Mouse (Mus musculus) spleen, adult 2 months (tissue): ENCODE data around the gene Fbxo3.
"Not testable (repeated sequence)": the region's sequence is repeated elsewhere in the genome, so short reads cannot be mapped to it uniquely, and the experiment has no call there.

Experiments
- CTCF ChIP-seq: fragments of 200-500 bp; IDR thresholded peaks from 2 replicates; pipeline ENCODE4 v1.5.1; 2011; ENCODE audit warnings: mild to moderate bottlenecking, inconsistent platforms; ENCODE audit not compliant: insufficient read depth, insufficient read length, insufficient replicate concordance; ENCODE audit errors: extremely low read depth
- POLR2A ChIP-seq: fragments of 200-500 bp; IDR thresholded peaks from 2 replicates; pipeline ENCODE4 v1.6.1; 2011; ENCODE audit warnings: low read depth, low read length, inconsistent platforms

- not testable (repeated sequence) for TF ChIP-seq CTCF, POLR2A
These were observed 54.0 kb downstream of the Fbxo3 start for GRCm38 (mm10) chr2:104081436-104082050.
